Mouse (Mus musculus) liver, embryonic 11.5 days (tissue): ENCODE results near the gene Slc25a17. TPM values are rescaled to one million over a fixed set of nuclear protein-coding genes. Genes with fewer than 3 reads are reported as not detected.

Source experiments
- ATAC-seq: fragments of 200-750 bp; cut with Nextera tagmentation; replicated peaks from 2 replicates; pipeline ENCODE4 v1.8.0; 2017; ENCODE audit warnings: moderate number of reproducible peaks, mild to moderate bottlenecking, moderate TSS enrichment, moderate library complexity; ENCODE audit not compliant: low FRiP score
- DNase-seq: peaks from one replicate; pipeline ENCODE4 v3.0.0-alpha.2; 2017; ENCODE audit warnings: low spot score
- H3K27ac ChIP-seq: fragments of 300-500 bp; sonication (generic); 2 replicates; pipeline ENCODE4 v1.5.1; 2014; ENCODE audit warnings: mild to moderate bottlenecking, low read depth, low read length, control low read depth
- H3K27me3 ChIP-seq: fragments of 300-500 bp; sonication (generic); replicated peaks from 2 replicates; pipeline ENCODE4 v1.6.1; 2014; ENCODE audit warnings: low read length, mixed read lengths; ENCODE audit not compliant: control insufficient read depth, insufficient read depth
- H3K36me3 ChIP-seq: fragments of 300-500 bp; sonication (generic); 2 replicates; pipeline ENCODE4 v1.6.1; 2014; ENCODE audit warnings: mild to moderate bottlenecking, low read length, moderate library complexity, mixed read lengths; ENCODE audit not compliant: control insufficient read depth, insufficient read depth
- H3K4me1 ChIP-seq: fragments of 300-500 bp; sonication (generic); replicated peaks from 2 replicates; pipeline ENCODE4 v1.6.1; 2014; ENCODE audit warnings: low read length, mixed read lengths; ENCODE audit not compliant: control insufficient read depth, insufficient read depth
- H3K4me2 ChIP-seq: fragments of 300-500 bp; sonication (generic); 2 replicates; pipeline ENCODE4 v1.6.1; 2014; ENCODE audit warnings: mild to moderate bottlenecking, control low read depth, moderate library complexity
- H3K4me3 ChIP-seq: fragments of 300-500 bp; sonication (generic); 2 replicates; pipeline ENCODE4 v1.5.1; 2014; ENCODE audit warnings: low read depth, low read length, control low read depth
- H3K9ac ChIP-seq: fragments of 300-500 bp; sonication (generic); 2 replicates; pipeline ENCODE4 v1.6.1; 2014; ENCODE audit warnings: low read depth, low read length, control low read depth
- H3K9me3 ChIP-seq: fragments of 300-500 bp; sonication (generic); 2 replicates; pipeline ENCODE4 v1.6.1; 2016; ENCODE audit warnings: low read length, inconsistent platforms, mixed read lengths; ENCODE audit not compliant: control insufficient read depth
- WGBS: fragments of 180-500 bp; shearing (Covaris S2); extraction: QIAGEN DNeasy Blood & Tissue Kit; methylation state at CpG from one replicate; pipeline ENCODE4 v1.1.7; 2014; 5-methylcytosine and 5-hydroxymethylcytosine counted together
- polyA plus RNA-seq: library from polyadenylated mRNA; unstranded; fragments of >200 nt; fragmentation: Nextera tagmentation; extraction: Ambion mirVana; gene quantifications from 2 replicates; pipeline ENCODE4 v1.2.1, GENCODE M21; 2014

Slc25a17 gene
- polyA plus RNA-seq, 1 experiment from 2014 or later, result 71.9 TPM

DNA sequence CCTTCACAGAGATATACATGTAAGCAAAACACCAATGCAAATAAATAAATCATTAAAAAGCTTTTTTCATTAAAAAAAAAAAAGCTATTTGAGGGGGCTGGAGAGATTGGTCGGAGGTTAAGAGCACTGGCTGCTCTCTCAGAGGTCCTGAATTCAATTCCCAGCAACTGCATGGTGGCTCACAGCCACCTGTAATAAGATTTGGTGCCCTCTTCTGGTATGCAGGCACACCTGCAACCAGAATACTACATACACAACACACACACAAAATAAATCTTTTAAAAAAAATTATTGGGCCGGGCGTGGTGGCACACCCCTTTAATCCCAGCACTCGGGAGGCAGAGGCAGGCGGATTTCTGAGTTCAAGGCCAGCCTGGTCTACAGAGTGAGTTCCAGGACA lies 25.7 kb upstream of the Slc25a17 start:
- no peak overlapping the region for H3K4me3 ChIP-seq
- no peak overlapping the region for H3K27ac ChIP-seq
- H3K9ac ChIP-seq, result no peak overlapping the region
- no peak for DNase-seq
- H3K9me3 ChIP-seq, result no peaks in the 10 kb centered on the region
- no peak for ATAC-seq
- no peaks in the 10 kb centered on the region for H3K27me3 ChIP-seq
- 85% methylated on average over 5 of the region's 5 CpGs for WGBS
- peaks cover 41% of the 10 kb centered on the region for H3K36me3 ChIP-seq
- H3K4me1 ChIP-seq, result no peaks in the 10 kb centered on the region
- H3K4me2 ChIP-seq, result no peak overlapping the region

DNA sequence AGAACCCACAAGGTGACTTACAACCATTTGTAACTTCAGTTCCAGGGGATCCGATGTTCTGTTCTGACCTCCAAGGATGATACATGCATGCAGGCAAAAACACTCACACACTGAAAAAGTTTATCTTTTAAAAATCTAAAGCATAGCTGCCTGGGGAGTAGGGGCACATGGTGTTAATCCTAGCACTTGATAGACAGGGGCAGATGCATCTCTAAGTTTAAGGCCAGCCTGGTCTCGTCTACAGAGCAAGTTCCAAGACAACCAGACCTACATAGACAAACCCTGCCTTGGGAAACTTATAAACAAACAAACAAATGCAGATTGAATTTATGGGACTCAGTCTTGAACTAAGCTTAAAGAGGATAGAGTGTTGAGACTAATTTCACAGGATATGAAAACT lies 18.2 kb upstream of the Slc25a17 start:
- peaks cover 23% of the 10 kb centered on the region for H3K36me3 ChIP-seq
- no peaks in the 10 kb centered on the region for H3K27me3 ChIP-seq
- no peak overlapping the region for H3K27ac ChIP-seq
- H3K9me3 ChIP-seq, result no peaks in the 10 kb centered on the region
- H3K9ac ChIP-seq, result no peak overlapping the region
- ATAC-seq (no peak), DNase-seq (no peak)
- no peaks in the 10 kb centered on the region for H3K4me1 ChIP-seq
- no peak overlapping the region for H3K4me2 ChIP-seq
- no peak overlapping the region for H3K4me3 ChIP-seq
- 85% methylated on average over 2 of the region's 2 CpGs for WGBS

DNA sequence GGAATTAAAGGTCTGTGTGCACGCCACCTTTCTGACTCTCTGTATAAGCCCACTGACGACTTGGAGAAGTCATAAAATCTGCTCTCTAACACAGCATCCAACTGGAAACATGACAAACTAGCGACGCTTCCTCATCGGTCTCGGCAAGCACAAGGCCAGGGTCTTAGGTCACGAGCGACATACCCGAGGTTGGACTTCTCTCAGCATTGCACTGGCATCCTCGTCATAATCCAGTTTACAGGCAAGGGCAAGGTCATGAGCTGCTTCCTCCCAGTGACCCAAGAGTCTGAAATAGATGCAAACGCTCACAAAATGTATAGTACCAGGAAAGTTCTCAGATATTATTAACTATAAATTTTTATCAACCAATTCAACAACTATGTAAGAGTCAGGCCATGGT lies 14.0 kb upstream of the Slc25a17 start:
- 89% methylated on average over 11 of the region's 11 CpGs for WGBS
- no peaks in the 10 kb centered on the region for H3K27me3 ChIP-seq
- H3K9ac ChIP-seq, result no peak overlapping the region
- no peaks in the 10 kb centered on the region for H3K9me3 ChIP-seq
- H3K4me2 ChIP-seq, result no peak overlapping the region
- ATAC-seq, result no peak
- peaks cover 29% of the 10 kb centered on the region for H3K36me3 ChIP-seq
- H3K27ac ChIP-seq, result no peak overlapping the region
- DNase-seq, result no peak
- H3K4me1 ChIP-seq, result no peaks in the 10 kb centered on the region
- no peak overlapping the region for H3K4me3 ChIP-seq

DNA sequence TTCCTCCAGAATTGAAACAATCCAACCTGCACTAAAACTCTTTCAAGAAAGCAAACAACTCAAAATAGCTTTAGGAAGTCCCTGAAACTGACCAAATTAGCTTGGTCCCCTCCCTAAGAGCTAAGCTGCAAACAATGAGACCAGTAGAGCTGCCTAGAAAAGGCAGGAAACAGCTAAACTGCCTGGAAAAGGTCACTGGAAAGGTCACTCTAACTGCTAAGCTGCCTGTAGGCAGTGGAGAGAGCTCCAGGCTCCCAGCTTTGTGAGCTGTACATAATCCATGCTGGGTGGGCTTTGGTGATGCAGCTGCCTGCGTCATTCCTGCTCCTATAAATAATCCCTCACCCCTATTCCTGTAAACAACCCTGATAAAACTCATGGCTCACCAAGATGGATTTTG lies 9.7 kb upstream of the Slc25a17 start:
- no peak overlapping the region for H3K27ac ChIP-seq
- DNase-seq (no peak), ATAC-seq (no peak)
- H3K9me3 ChIP-seq, result no peaks in the 10 kb centered on the region
- H3K27me3 ChIP-seq, result no peaks in the 10 kb centered on the region
- H3K4me2 ChIP-seq, result no peak overlapping the region
- peaks cover 37% of the 10 kb centered on the region for H3K36me3 ChIP-seq
- no peak overlapping the region for H3K9ac ChIP-seq
- no peak overlapping the region for H3K4me3 ChIP-seq
- 89% methylated on average over 1 of the region's 1 CpGs for WGBS
- H3K4me1 ChIP-seq, result 0 out of 2 replicates have a peak, but pooled peaks cover 2% of the 10 kb centered on the region

DNA sequence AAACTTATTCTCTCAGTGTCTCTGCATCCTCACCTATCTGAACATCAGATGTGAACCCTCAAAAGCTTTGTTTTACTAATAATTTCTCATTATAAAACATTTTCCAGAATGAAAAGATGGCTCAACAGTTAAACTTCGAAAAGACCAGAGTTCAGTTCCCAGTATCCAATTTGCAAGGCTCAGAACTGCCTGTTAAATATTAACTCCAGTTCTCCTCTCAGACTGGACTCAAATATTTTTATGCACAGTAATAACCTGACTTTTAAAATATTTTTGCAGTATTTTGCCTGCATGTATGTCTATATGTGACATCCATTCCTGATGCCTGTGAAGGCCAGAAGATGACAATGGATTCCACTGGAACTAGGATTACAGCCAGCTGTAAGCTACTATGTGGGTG lies 8.0 kb upstream of the Slc25a17 start:
- H3K4me1 ChIP-seq, result 0 out of 2 replicates have a peak, but pooled peaks cover 2% of the 10 kb centered on the region
- no peaks in the 10 kb centered on the region for H3K27me3 ChIP-seq
- DNase-seq (no peak), ATAC-seq (no peak)
- WGBS, result 84% methylated on average over 1 of the region's 1 CpGs
- H3K27ac ChIP-seq, result no peak overlapping the region
- H3K9ac ChIP-seq, result no peak overlapping the region
- no peak overlapping the region for H3K4me2 ChIP-seq
- no peak overlapping the region for H3K4me3 ChIP-seq
- peaks cover 40% of the 10 kb centered on the region for H3K36me3 ChIP-seq
- H3K9me3 ChIP-seq, result no peaks in the 10 kb centered on the region

DNA sequence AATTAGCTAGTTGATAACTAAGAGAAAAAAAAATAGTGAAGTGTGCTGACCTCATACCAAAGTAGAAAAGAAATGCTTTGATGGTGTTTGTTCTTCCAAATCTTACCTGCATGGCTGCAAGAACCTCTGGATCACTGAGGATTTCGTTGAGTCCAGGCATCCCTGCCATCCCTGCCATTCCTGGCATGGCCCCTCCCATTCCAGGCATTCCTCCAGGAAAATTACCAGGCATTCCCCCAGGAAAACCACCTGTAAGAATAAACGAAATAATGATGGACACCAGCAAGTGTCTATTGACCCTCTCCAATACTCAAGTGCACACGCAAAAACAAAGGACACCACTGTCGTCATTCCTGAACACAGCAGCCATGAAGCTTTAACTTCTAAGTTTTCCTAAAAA lies 5.6 kb upstream of the Slc25a17 start:
- H3K36me3 ChIP-seq, result peaks cover 31% of the 10 kb centered on the region
- H3K4me1 ChIP-seq, result peaks cover 14% of the 10 kb centered on the region
- no peak overlapping the region for H3K27ac ChIP-seq
- WGBS, result 83% methylated on average over 4 of the region's 4 CpGs
- no peak overlapping the region for H3K4me3 ChIP-seq
- no peaks in the 10 kb centered on the region for H3K27me3 ChIP-seq
- no peak overlapping the region for H3K4me2 ChIP-seq
- no peak for ATAC-seq
- H3K9me3 ChIP-seq, result no peaks in the 10 kb centered on the region
- H3K9ac ChIP-seq, result no peak overlapping the region
- DNase-seq, result no peak

DNA sequence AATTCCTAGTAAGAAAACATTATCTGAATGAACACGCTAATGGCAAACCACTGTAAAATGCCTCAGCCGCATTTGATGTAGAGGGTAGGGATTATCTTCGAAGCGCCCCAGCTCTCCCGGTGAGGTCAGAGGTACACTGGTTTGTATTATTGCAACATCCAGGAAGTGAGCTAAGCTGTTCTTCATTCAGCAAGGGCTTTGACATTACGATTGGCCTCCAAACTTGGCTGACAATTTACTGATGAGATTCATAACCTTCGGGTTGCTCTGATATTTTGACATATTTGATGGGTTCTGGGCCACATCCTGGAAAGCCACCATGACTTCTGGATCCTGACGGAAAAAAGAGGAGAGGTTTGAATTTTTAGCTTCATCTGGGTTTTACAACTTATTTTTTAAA lies 4.6 kb upstream of the Slc25a17 start:
- H3K27ac ChIP-seq, result no peak overlapping the region
- no peak for ATAC-seq
- DNase-seq, result no peak
- H3K4me2 ChIP-seq, result no peak overlapping the region
- 74% methylated on average over 8 of the region's 8 CpGs for WGBS
- no peak overlapping the region for H3K4me3 ChIP-seq
- H3K9me3 ChIP-seq, result no peaks in the 10 kb centered on the region
- peaks cover 27% of the 10 kb centered on the region for H3K36me3 ChIP-seq
- H3K4me1 ChIP-seq, result peaks cover 17% of the 10 kb centered on the region
- H3K27me3 ChIP-seq, result no peaks in the 10 kb centered on the region
- no peak overlapping the region for H3K9ac ChIP-seq

DNA sequence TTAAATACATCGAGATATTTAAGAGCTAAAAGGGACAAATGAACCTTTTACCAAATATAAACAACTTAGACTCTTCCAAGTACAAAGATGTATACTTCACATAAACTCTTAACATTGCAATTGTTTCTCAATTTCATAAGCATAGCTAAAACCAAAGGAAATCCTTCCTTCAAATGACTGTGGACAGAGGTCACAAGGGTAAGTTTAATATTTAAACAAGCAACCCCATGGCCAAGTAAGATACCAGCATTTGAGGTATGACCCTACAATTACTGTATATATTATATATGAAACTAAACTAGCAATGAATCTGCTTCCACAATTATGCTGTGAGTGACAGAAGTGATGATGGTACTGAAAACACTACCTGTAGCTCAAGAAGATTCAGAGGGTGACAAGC lies 3.7 kb upstream of the Slc25a17 start:
- no peaks in the 10 kb centered on the region for H3K9me3 ChIP-seq
- H3K4me2 ChIP-seq, result no peak overlapping the region
- WGBS, result 87% methylated on average over 1 of the region's 1 CpGs
- DNase-seq (no peak), ATAC-seq (no peak)
- H3K27ac ChIP-seq, result no peak overlapping the region
- H3K27me3 ChIP-seq, result no peaks in the 10 kb centered on the region
- H3K4me1 ChIP-seq, result peaks cover 26% of the 10 kb centered on the region
- H3K36me3 ChIP-seq, result peaks cover 26% of the 10 kb centered on the region
- H3K9ac ChIP-seq, result no peak overlapping the region
- H3K4me3 ChIP-seq, result no peak overlapping the region

DNA sequence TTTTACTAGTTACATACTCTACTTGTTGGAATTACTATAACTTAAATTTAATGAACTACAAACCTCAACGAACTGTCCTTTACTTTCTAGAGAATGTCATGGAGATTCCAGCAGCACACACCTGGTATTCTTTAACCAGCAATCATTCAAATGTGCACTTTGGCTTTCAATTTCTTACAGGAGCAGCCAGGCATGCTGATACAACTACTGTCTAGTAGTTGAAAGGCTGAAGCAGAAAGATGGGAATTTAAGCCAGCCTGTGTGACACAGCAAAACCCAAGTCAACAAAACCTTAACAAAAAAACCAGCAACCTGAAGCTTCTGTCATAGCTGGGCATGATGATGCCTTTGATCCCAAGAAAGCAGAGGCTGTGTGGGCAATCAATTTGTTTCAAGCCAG lies 1.9 kb upstream of the Slc25a17 start:
- peak overlapping the region; percentile 17; the same call in 1 of the 2 replicates for H3K4me2 ChIP-seq
- no peaks in the 10 kb centered on the region for H3K27me3 ChIP-seq
- no peak for ATAC-seq
- H3K36me3 ChIP-seq, result peaks cover 23% of the 10 kb centered on the region
- WGBS, result 81% methylated on average over 1 of the region's 1 CpGs
- DNase-seq, result no peak
- H3K9ac ChIP-seq, result no peak overlapping the region
- H3K27ac ChIP-seq, result peak overlapping the region; percentile 11; the same call in 1 of the 2 replicates
- peaks cover 30% of the 10 kb centered on the region for H3K4me1 ChIP-seq
- H3K4me3 ChIP-seq, result no peak overlapping the region
- no peaks in the 10 kb centered on the region for H3K9me3 ChIP-seq
